Mouse (Mus musculus): ENCODE measurements around the gene Scarb2. TPM values are rescaled to one million over a fixed set of nuclear protein-coding genes. Genes with fewer than 3 reads are reported as not detected.

The Scarb2 gene
- total RNA-seq, 2 experiments from 2014 or later, result 94.3 to 96.4 TPM

DNA sequence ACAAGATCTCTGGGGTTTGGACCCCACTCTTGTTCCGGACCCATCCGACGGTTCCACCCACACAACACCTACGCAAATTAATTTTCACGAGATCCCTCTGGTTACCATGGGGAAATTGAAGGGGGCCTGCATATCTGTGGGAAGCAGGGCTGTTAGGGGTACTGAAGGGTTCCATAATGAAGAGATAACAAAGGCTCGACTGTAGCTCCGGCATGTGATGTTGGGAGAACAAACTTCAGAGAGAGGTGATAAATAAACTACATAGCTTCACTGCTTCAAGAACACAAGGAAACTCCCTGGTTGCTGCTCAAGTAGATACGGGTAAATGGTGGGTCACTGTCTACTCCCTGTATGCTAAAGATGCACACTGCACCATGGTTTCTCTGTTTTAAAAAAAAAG is 68.1 kb downstream of the Scarb2 start:
- no peak for DNase-seq

GRCm38 (mm10) chr5:92435025-92435584 is 71.5 kb downstream of the Scarb2 start, which contains the start of gene Nup54:
TSS of gene Nup54 (minus strand) at chr5:92435219.
- DNase-seq, result peak; percentile 88

- no peak for DNase-seq
Observed at GRCm38 (mm10) chr5:92434571-92434985, 72.1 kb downstream of the Scarb2 start.

DNA sequence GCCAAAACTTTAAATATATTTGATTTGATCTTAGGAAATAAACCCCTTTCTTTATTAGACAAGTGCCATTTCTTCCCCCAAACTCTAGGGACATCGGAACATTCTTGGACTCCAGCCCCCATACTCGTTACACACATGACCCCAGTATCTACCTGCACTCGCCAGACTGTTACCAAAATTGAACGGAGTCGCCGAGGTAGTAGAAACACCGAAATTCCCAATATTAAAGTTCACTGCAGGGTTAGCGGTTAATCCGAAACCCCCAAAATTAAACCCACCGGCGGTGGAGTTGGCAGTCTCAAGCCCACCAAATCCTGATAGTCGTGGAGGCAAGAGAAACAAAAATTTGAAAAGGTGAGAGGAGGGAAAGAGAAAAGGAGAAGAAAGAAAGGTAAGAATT is 72.6 kb downstream of the Scarb2 start:
- DNase-seq, result no peak

GRCm38 (mm10) chr5:92431611-92432010 is 75.0 kb downstream of the Scarb2 start:
- no peak for DNase-seq

DNA sequence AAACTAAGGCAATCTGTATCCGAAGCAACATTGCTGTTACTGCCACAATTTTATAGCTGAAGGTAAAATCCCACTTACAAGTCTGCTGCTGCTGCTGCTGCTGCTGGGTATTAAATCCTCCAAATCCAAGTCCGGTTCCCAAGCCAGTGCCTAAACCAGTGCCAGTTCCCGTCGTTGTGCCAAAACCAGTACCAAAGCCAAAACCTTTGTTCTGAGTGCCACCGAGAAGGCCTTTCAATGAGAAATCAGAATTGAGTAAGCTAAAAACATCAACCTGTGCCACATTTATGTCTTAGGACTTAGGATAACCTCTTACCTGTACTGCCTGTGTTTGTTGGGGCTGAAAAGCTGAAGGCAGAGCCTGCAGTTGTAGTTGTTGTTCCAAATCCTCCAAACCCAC is 75.9 kb downstream of the Scarb2 start:
- DNase-seq, result no peak

- DNase-seq, result no peak
Observed at GRCm38 (mm10) chr5:92424126-92424525, 82.5 kb downstream of the Scarb2 start.

- DNase-seq, result no peak
Observed at GRCm38 (mm10) chr5:92413982-92414375, 92.7 kb downstream of the Scarb2 start.

GRCm38 (mm10) chr5:92413271-92413981 is 93.2 kb downstream of the Scarb2 start:
- no peak for DNase-seq

- DNase-seq, result no peak
Observed at GRCm38 (mm10) chr5:92411461-92412140, 95.0 kb downstream of the Scarb2 start.

DNA sequence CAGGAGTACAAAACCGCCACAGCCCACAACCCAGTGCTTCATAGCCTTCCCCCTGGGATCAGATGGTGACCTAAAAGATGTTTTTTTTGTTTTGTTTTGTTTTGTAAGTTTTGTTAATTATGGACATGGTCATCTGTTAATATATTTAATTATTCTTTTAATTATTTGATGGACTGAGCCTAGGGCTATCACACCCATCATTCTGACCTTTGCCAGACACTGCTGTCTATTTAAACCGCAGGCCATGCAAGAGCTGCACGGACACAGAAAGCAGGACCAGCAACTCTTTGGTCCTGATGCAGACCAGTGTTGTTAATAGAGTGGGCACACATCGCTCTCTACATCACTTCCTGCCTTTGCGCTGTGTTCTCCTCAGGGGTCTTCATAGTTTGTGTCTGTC is 96.1 kb downstream of the Scarb2 start:
- DNase-seq, result no peak

- no peak for DNase-seq
Observed at GRCm38 (mm10) chr5:92409361-92410155, 97.1 kb downstream of the Scarb2 start.

GRCm38 (mm10) chr5:92404400-92404678 is 102.3 kb downstream of the Scarb2 start:
- DNase-seq, result no peak

DNA sequence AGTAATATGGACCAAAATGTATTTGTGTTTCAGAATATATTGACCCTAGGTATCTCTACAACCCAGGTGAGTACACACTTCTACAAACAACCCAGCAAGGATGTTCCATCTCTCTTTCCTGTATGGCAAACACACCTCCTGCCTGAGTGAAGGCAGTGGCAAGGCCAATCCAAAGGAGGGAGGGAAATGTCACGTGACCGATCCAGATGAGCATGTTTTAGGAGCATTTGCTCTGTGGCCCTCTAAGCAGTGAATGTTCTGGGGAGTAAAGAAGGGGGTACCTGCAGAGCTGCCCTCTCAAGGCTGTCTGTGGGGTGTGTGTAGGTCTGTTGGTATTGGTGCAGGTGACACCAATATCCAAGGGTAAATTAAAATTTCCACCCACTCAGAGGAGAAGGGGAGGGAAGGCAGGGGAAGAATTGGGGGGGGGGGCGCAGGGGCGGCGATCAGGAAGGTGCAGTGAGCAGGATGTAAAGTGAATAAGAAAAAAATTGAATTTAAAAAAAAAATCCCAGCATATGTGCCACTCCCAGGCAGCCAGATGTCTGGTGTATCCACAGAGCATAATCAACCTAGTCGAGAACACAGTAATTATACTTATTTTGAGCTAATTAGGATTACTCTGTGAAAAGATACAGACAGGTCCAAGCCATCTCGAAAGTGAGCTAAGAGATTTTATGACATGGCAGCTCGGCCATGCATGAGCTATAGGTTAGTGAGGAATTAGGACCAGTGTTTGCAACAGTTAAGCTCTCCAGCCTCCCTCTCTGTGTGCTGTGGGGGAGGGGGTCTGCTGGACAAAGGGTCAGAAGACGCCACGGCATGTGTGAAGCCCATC is 102.9 kb downstream of the Scarb2 start:
- no peak for DNase-seq

GRCm38 (mm10) chr5:92402816-92403215 is 103.8 kb downstream of the Scarb2 start:
- no peak for DNase-seq

DNA sequence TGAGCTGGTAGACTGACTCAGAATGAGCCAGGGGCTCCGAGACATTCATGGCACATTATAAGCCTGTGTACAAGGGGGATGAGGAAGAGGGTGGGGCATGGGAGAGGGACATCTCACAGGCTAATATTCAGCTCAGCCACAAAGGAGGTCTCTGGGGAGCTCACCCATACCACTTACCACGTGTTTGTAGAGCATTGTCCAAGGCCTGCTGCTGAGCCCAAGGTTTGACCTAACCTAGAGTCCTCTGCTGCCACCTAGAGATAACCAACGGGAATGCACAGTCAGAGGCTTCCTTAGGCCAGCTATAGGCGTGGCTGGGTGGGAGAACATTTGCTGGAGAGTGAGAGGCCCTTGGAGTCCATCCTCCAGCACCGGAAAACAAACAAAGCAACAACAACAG is 108.5 kb downstream of the Scarb2 start:
- peak; percentile 80 for DNase-seq

GRCm38 (mm10) chr5:92396476-92396875 is 110.2 kb downstream of the Scarb2 start:
- DNase-seq, result no peak

GRCm38 (mm10) chr5:92395764-92396163 is 110.9 kb downstream of the Scarb2 start:
- no peak for DNase-seq

- DNase-seq, result no peak
Observed at GRCm38 (mm10) chr5:92393863-92394262, 112.8 kb downstream of the Scarb2 start.

- no peak for DNase-seq
Observed at GRCm38 (mm10) chr5:92392542-92392941, 114.1 kb downstream of the Scarb2 start.
